Mouse (Mus musculus) lung, embryonic 16.5 days (tissue): ENCODE measurements at regions not wholly inside any gene's neighbourhood (a gene's known extent, or its start where the extent isn't known, plus 50 kb on each side); places are given as distances from the start of the nearest gene placed in this dataset.
A peak's percentile ranks its signal among the peaks of the same experiment; 100 is the strongest.

Experiments used
- ATAC-seq: fragments of 200-750 bp; cut with Nextera tagmentation; 2 replicates; pipeline ENCODE4 v1.8.0; 2017; ENCODE audit warnings: low read depth, mild to moderate bottlenecking, moderate library complexity
- H3K27ac ChIP-seq: fragments of 300-500 bp; sonication (generic); 2 replicates; pipeline ENCODE4 v1.5.1; 2014; ENCODE audit warnings: mild to moderate bottlenecking, control low read depth, low read length
- H3K27me3 ChIP-seq: fragments of 300-500 bp; sonication (generic); 2 replicates; pipeline ENCODE4 v1.6.1; 2014; ENCODE audit warnings: low read depth, low read length, mixed read lengths; ENCODE audit not compliant: control insufficient read depth, insufficient read depth
- H3K36me3 ChIP-seq: fragments of 300-500 bp; sonication (generic); 2 replicates; pipeline ENCODE4 v1.6.1; 2014; ENCODE audit warnings: low read length; ENCODE audit not compliant: control insufficient read depth, insufficient read depth
- H3K4me1 ChIP-seq: fragments of 300-500 bp; sonication (generic); replicated peaks from 2 replicates; pipeline ENCODE4 v1.6.1; 2014; ENCODE audit warnings: low read length, mixed read lengths; ENCODE audit not compliant: control insufficient read depth, insufficient read depth
- H3K4me2 ChIP-seq: fragments of 300-500 bp; sonication (generic); 2 replicates; pipeline ENCODE4 v1.6.1; 2014; ENCODE audit warnings: low read depth, low read length, control low read depth
- H3K4me3 ChIP-seq: fragments of 300-500 bp; sonication (generic); 2 replicates; pipeline ENCODE4 v1.5.1; 2014; ENCODE audit warnings: mild to moderate bottlenecking, low read length, control low read depth
- H3K9ac ChIP-seq: fragments of 300-500 bp; sonication (generic); 2 replicates; pipeline ENCODE4 v1.6.1; 2014; ENCODE audit warnings: low read length, control low read depth
- H3K9me3 ChIP-seq: fragments of 300-500 bp; sonication (generic); 2 replicates; pipeline ENCODE4 v1.6.1; 2016; ENCODE audit warnings: low read length; ENCODE audit not compliant: control insufficient read depth
- WGBS: fragments of 180-500 bp; shearing (Covaris S2); extraction: QIAGEN DNeasy Blood & Tissue Kit; methylation state at CpG from one replicate; pipeline ENCODE4 v1.1.7; 2014; 5-methylcytosine and 5-hydroxymethylcytosine counted together

DNA sequence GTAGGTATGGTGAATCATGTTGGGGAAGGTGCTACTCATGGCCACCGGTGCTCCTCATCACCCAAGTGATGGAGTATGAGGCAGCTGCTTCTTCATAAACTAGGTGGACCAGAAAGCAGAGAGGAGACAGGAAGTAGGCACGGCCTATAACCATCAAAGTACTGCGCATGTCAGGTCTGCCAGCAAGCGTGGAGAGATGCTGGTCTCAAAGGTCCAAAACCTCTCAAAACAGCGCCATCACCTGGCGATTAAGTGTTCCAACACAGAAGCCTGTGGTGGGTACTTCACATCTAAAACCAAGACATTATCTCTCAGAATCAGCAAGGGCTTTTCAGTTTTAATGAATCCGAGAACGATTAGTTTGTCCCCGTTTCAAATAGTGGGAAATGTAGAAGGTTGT lies 103.1 kb upstream of the Tmpo start:
- no peaks in the 10 kb centered on the region for H3K4me1 ChIP-seq
- no peak for ATAC-seq
- 87% methylated on average over 9 of the region's 9 CpGs for WGBS

DNA sequence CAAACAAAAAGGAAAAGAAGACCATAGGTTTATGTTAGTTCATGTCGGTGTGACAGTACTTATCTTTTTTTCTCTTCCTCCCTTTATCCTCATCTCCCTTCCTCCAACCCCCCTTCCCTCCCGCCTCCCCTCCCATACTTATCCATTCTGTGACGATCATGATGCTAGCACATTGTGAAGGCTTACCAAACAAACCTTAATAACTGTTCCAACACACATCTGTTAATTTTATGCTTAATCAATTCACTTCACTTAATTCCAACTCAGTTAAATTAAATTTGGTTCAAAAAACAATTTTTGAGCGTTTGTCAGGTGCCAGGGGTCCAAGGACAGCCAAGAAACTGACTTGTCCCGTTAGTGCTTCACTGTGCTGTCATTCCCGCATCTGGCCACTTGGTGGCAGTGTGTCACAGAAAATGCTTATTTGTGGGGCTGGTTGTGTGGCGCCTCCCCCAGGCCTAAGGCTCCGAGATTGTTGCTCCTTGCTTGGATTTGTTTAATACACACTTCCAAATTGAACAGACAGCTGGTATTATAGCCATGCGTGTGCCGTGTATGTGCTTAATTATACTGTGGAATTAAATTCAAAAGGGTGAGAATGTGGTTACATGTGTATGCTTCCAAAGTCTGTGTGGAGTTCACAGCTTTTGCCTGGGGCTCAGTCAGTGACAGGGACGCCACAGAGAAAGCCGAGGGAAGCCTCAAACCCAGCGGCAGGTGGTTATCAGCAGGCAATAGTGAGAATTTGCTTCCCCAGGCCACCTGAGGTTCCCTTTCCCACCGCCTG lies 90.0 kb upstream of the Tmpo start:
- Histone ChIP-seq H3K27me3 (no peaks in the 10 kb centered on the region), H3K4me3 (no peak overlapping the region), H3K9me3 (no peaks in the 10 kb centered on the region), H3K4me2 (peak overlapping the region; percentile 40), H3K36me3 (no peaks in the 10 kb centered on the region), H3K27ac (no peak overlapping the region), H3K9ac (peak overlapping the region; percentile 5; the same call in 1 of the 2 replicates), H3K4me1 (no peaks in the 10 kb centered on the region; the same call in 1 of the 2 replicates)
- WGBS: 13% methylated on average over 14 of the region's 14 CpGs
- peak; percentile 68 for ATAC-seq

More for the DNA sequence above, 103.1 kb upstream of the Tmpo start:
- H3K27ac ChIP-seq: no peak overlapping the region
- H3K9me3 ChIP-seq: no peaks in the 10 kb centered on the region
- no peaks in the 10 kb centered on the region for H3K36me3 ChIP-seq
- H3K4me3 ChIP-seq: no peak overlapping the region
- no peak overlapping the region for H3K9ac ChIP-seq
- no peaks in the 10 kb centered on the region for H3K27me3 ChIP-seq
- H3K4me2 ChIP-seq: no peak overlapping the region

DNA sequence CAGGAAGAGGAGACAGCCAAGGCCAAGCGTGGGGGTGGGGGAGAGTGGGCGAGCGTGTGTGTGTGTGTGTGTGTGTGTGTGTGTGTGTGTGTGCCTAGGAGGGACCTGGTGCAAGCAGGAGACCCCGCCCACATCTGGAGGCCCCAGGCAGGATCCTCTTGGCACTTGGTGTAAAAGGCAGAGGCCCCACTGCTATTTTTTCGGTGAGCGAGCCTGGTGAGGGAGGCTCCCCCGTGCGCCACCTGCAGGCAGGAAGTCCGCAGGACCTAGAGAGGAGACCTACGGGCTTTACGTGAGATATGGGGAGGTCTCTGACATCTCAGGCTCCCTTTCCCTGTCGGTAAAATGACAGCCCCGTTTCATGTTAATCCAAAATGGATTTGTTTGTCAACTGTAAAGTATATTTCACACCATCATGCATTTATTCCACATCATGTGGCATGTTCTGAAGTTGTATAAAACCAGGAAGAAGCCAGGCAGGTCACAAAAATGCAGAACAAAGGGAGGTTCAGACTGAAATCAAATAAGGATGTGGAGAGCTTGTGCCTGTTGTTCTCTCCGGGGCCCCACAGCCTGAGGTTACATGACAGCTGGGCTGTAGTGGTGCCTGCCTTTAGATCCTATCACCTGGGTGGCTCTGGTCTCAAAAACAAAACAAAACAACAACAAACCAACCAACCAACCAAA lies 89.3 kb upstream of the Tmpo start:
- Histone ChIP-seq H3K4me3 (no peak overlapping the region), H3K9ac (peak overlapping the region; percentile 15; the same call in 1 of the 2 replicates), H3K4me1 (no peaks in the 10 kb centered on the region; the same call in 1 of the 2 replicates), H3K36me3 (no peaks in the 10 kb centered on the region), H3K27ac (no peak overlapping the region), H3K27me3 (no peaks in the 10 kb centered on the region), H3K9me3 (no peaks in the 10 kb centered on the region), H3K4me2 (peak overlapping the region; percentile 40)
- WGBS: 10% methylated on average over 13 of the region's 14 CpGs
- peak; percentile 84 for ATAC-seq

DNA sequence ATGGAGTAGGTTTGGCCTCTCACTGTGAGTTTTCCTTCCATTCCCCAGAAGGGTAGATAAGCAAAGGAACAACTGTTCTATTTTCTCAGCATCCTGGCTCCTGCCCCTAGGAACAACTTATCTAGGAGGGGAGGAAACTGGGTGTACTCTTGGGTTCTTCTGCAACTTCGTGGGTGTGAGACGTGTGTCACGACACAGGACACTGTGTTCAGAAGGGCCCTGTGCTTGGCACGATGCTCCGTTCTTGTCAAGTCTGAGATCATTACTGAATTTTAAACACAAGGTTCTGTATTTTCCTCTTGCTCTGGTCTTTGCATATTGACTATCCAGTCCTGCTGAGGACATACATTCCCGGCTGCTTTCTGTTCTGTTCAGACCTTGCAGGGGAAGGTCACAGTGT lies 86.8 kb upstream of the Tmpo start:
- H3K4me2 ChIP-seq: no peak overlapping the region
- no peak for ATAC-seq
- H3K4me3 ChIP-seq: no peak overlapping the region
- no peaks in the 10 kb centered on the region for H3K9me3 ChIP-seq
- WGBS: 80% methylated on average over 6 of the region's 6 CpGs
- no peaks in the 10 kb centered on the region for H3K36me3 ChIP-seq
- no peak overlapping the region for H3K27ac ChIP-seq
- H3K9ac ChIP-seq: no peak overlapping the region
- no peaks in the 10 kb centered on the region; the same call in 1 of the 2 replicates for H3K4me1 ChIP-seq
- no peaks in the 10 kb centered on the region for H3K27me3 ChIP-seq

DNA sequence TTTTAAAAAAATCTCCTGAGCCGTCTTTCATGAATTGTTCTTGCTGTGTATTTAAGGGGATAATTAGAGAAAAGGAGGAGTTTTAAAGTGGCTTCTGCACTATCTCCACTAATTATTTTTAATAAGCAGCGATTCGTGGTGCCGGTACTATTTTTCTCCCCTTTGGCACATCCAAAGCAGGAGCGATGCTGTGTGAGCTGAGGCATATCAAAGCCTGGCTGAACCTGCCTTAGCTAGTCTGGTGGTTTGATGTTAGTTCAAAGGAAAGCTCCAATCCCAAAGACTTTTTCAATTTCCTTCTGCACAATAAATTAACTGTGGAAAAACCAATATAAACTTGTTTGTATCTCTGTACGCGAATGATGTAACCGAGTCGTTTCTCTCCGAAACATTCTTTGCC lies 79.3 kb upstream of the Tmpo start:
- Histone ChIP-seq H3K36me3 (no peaks in the 10 kb centered on the region), H3K4me1 (no peaks in the 10 kb centered on the region), H3K9me3 (no peaks in the 10 kb centered on the region), H3K27me3 (no peaks in the 10 kb centered on the region), H3K4me2 (no peak overlapping the region), H3K4me3 (no peak overlapping the region), H3K27ac (no peak overlapping the region), H3K9ac (no peak overlapping the region)
- ATAC-seq: no peak
- 84% methylated on average over 10 of the region's 10 CpGs for WGBS

DNA sequence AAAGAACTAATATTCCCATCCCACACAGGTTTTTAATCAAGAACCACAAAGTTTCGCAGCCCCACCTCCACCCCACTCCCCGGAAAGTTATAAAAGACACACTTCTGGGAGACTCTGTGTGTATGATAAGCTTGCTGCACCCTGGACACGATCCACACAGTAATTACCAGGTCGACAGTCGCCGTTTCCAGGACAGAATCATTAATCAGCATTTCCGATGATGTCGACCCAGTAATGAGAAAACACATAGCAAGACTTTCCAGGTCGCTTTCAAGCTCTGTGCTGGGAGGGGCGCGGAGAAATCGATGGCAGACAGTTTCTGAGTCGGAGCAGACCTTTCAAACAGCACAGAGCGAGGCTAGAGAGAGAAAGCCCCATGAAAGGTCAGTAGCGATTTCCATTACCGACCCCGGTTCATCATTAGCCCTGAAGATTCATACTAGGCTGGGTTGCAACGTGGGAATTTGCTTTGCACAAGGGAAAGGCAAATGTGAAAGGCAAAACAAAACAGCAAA lies 68.6 kb upstream of the Tmpo start:
- no peak overlapping the region for H3K27ac ChIP-seq
- no peaks in the 10 kb centered on the region; the same call in 1 of the 2 replicates for H3K9me3 ChIP-seq
- H3K4me2 ChIP-seq: peak overlapping the region; percentile 37
- H3K9ac ChIP-seq: peak overlapping the region; percentile 8; the same call in 1 of the 2 replicates
- 41% methylated on average over 18 of the region's 18 CpGs for WGBS
- ATAC-seq: no peak
- no peaks in the 10 kb centered on the region for H3K36me3 ChIP-seq
- H3K4me1 ChIP-seq: no peaks in the 10 kb centered on the region
- H3K27me3 ChIP-seq: no peaks in the 10 kb centered on the region
- peak overlapping the region; percentile 26 for H3K4me3 ChIP-seq

DNA sequence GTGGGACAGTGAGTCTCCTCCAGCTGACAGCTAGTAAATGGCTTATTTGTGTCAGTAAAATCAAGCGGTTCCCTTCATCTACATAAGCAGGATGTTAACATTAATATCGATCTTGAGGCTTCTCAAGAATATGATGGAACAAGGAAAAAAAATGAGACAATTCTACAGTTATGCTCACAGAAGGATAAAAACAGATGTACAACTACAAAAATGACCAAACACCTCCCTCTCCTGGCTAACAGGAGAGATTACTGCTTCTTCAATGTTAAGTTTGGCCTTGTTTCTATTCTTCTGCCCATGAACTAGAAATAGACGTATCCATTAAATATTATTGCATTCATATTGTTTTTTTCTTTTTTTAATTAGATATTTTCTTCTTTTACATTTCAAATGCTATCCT lies 63.2 kb upstream of the Tmpo start:
- WGBS: 73% methylated on average over 3 of the region's 3 CpGs
- H3K36me3 ChIP-seq: no peaks in the 10 kb centered on the region

DNA sequence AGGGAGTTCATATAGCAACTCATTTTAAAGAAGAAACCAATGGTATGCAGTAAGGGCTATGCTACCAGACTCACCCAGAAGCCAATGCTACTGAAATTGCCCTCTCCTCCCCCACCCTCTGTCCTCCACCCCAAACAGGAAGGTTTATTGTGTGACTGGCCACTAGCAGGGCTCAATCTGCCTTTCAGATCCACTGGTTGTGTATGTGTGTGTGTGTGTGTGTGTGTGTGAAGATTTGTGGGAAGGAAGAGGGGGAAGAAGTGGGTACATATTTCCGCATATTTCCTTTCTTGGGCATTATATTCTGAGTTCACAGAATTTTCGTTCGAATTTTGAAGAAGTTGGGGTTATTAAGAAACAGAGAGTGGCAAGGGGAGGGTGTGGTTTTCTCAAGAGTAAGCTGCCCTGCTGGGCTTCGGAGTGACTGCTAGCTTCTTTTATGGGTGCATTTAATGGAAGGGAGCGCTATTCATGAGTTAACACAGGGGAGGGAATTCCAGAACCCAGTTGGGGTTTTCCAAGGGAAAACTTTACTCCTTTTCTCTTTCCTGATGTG lies 61.5 kb upstream of the Tmpo start:
- Histone ChIP-seq H3K4me2 (0 out of 2 replicates have a peak overlapping the region, but pooled peaks have one; percentile 2), H3K9ac (no peak overlapping the region), H3K4me3 (no peak overlapping the region), H3K4me1 (peaks cover 32% of the 10 kb centered on the region), H3K27me3 (no peaks in the 10 kb centered on the region), H3K27ac (peak overlapping the region; percentile 83), H3K36me3 (no peaks in the 10 kb centered on the region), H3K9me3 (no peaks in the 10 kb centered on the region)
- no peak for ATAC-seq
- WGBS: 69% methylated on average over 5 of the region's 5 CpGs

More for the DNA sequence above, 63.2 kb upstream of the Tmpo start:
- Histone ChIP-seq H3K9ac (no peak overlapping the region), H3K9me3 (no peaks in the 10 kb centered on the region; the same call in 1 of the 2 replicates), H3K27me3 (no peaks in the 10 kb centered on the region), H3K4me1 (peaks cover 27% of the 10 kb centered on the region), H3K4me2 (no peak overlapping the region), H3K27ac (no peak overlapping the region), H3K4me3 (no peak overlapping the region)
- no peak for ATAC-seq

DNA sequence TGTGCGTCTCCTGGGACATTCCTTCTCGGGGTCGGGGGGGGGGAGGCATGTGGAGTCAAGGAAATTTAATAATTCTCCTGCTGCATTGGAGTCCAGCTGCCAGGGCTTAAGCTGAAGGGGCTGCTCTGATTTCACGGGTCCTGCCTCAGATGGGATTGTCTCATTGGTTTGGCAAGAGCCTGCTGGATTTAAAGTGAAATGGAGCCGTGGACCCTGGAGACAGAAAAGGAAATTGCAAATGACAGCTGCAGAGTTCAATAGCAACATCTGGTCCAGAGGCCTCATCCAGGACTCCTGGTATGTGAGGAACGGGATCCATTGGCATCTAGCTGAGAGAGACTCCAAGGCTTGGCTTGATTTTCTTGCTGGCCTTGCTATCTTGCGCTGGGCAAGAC lies 60.5 kb upstream of the Tmpo start:
- 13% methylated on average over 7 of the region's 7 CpGs for WGBS
- H3K4me2 ChIP-seq: peak overlapping the region; percentile 43
- H3K27me3 ChIP-seq: no peaks in the 10 kb centered on the region
- peak; percentile 61 for ATAC-seq
- H3K9me3 ChIP-seq: no peaks in the 10 kb centered on the region
- peak overlapping the region; percentile 19; the same call in 1 of the 2 replicates for H3K4me3 ChIP-seq
- peaks cover 42% of the 10 kb centered on the region for H3K4me1 ChIP-seq
- peak overlapping the region; percentile 43 for H3K9ac ChIP-seq
- peak overlapping the region; percentile 94 for H3K27ac ChIP-seq
- no peaks in the 10 kb centered on the region for H3K36me3 ChIP-seq
